Mouse (Mus musculus) heart, postnatal 4 days (tissue): ENCODE results near the gene Mrps12. TPM values are rescaled to one million over a fixed set of nuclear protein-coding genes. Genes with fewer than 3 reads are reported as not detected.

ENCODE experiments used
- DNase-seq: peaks from one replicate; pipeline ENCODE4 v3.0.0; 2021
- total RNA-seq, 2 experiments: library from RNA; stranded (reverse); gene quantifications; 2 replicates each; pipeline ENCODE4 v1.2.3; 2021

Gene Mrps12
- total RNA-seq: 10 to 100 TPM; 44.5 to 45.9 TPM

DNA sequence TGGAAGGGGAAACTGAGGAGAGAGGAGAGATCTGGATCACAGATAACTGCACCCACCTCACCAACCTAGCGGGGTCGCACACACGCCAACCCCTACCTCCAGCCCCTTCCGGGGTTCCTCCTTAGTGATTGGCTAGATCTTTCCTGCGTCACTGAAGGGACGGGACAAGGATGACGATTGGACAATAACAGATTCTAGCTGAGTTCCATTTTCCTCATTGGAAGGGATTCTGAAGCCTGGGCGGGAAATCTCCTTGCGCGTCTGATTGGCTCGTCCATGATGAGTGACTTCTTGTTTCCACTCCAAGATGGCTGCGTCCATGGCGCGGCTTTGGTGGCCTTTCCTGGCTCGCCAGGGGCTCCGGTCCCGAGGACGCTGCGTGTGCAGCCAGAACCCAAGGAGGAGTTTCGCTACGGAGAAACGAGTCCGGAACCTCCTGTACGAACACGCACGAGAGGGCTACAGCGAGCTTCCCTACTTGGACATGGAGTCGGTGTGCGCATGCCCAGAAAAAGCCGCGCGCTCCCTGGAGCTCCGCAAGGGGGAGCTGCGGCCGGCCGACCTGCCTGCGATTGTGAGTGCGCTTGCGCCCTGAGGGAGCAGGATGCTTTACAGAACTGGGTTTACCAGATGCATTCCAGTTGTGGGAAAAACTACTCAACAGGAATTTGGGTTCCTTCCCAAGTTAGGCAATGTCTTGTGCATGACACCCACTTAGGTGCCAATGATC is at the start of gene Mrps12, which contains the start of gene Sars2:
Gene Mrps12, minus strand, starts transcription at position 112 of the 730 bp plus-strand sequence.
Gene Sars2, plus strand, starts transcription at position 284 of the 730 bp plus-strand sequence.
- peak; percentile 95 for DNase-seq

DNA sequence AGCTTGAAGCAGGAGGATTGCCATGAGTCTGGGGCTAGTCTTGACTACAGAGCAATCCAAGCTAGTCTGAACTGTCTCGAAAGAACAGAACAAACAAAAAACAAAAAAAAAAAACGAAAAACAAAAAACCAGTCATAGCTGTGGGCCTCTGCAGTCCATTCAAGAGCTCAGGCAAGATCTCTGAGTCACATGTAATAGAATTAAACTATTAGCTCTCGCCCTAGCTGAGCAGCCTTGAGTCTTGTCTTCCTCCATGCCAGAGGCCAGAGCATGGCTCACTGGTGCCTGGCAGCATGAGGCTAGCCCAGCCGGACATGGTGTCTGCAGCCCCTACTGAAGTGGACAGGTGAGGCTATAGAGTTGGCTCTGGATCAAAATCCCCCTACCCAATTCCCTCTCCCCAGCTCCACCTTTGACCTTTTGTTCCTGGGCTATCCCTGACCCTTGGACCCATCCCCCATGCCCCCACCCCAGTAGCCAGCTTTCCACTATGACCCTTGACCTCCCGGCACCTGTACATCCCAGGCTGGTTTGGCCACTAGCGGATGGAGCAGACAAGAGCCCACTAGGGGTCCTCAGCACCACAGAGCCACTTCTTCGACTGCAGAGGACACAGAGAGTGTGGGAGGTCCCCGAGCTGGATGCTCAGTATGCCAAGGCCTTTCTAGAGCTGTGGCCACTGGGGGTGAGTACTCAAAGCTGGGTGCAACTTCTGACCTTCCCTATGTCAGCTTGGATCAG is 48.6 kb upstream of the Mrps12 start:
- DNase-seq: no peak

DNA sequence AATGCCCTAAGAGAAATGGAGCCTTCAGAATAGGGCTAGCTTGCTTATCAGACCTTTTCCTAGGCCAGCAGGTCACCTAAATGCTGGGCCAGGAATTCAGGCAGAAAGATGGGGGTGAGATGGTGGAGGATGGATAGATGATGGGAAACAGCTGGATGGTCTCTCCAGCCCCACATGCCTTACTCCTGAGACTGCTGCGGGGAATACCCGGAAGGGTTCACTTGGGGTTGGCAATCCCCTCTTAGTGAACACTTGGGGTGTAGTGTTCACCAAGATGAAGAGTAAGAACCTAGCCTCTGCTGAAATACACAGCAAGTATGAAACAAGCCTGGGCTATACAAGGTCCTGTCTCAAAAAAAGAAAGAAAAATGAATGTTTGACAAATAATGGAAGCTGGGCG is 47.6 kb upstream of the Mrps12 start:
- DNase-seq: no peak

- no peak for DNase-seq
These were observed 46.9 kb upstream of the Mrps12 start, which contains the start of gene Rinl for GRCm38 (mm10) chr7:28788307-28789195. Gene Rinl (plus strand): TSS chr7:28788969.

- DNase-seq: no peak
These were observed 46.3 kb upstream of the Mrps12 start for GRCm38 (mm10) chr7:28787884-28788283.

GRCm38 (mm10) chr7:28785161-28785560 is 43.5 kb upstream of the Mrps12 start:
- no peak for DNase-seq

DNA sequence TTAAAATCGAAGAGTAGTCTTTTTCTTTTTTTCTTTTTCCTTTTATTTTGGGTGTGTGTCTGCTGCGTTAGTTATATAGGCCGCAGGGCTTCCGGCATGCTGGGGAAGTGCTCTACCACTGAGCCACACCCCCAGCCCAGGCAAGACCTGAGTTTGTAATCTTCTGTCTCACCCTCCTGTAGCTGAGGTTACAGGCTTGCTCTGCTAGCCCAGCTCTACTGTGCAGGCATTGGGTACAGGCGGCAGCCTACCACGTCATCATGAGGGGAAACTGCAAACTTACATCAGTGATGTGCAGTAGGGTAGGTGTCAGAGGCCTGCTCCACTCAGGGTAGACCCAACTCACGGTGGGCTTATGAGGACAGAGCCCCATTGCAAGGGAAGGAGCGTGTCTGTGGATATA is 39.6 kb upstream of the Mrps12 start:
- no peak for DNase-seq

DNA sequence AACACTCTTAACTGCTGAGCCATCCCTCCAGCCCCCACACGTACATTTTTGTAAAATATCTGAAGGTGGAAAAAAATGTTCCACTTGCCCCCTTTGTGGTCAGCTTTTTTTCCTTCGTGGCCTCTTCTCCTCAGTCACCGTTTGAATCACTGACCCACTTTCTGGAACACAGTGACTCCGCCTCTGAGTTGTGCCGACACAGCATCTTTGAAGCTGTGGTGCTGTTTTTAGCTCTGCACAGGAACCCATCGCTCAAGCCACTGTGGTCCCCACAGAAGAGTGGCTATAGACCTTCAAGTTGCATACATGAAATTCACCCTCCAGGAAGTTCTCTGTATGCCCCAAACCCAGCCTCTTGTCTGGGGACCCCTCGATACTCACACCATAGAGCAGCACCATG is 39.2 kb upstream of the Mrps12 start:
- DNase-seq: no peak

GRCm38 (mm10) chr7:28780067-28780658 is 38.5 kb upstream of the Mrps12 start:
- DNase-seq: peak; percentile 94

DNA sequence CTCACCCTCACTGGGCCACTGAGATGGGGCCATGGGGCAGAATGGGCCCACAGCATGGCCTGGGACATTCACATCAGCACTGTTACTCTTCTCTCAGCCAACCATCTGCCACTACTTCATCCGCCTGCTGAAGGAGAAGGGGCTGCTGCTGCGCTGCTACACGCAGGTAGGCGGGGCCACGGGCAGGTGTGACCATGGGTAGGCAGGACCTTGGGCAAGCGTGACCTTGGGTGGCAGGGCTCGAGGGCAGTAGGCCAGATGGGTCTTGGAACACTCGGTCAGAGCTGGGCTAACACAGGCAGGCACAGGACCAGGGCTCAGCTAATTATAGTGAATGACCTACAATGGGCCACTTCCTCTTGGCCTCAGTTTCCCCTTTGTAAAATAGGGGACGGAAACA is 37.2 kb upstream of the Mrps12 start:
- no peak for DNase-seq

GRCm38 (mm10) chr7:28775129-28775528 is 33.5 kb upstream of the Mrps12 start:
- DNase-seq: no peak

DNA sequence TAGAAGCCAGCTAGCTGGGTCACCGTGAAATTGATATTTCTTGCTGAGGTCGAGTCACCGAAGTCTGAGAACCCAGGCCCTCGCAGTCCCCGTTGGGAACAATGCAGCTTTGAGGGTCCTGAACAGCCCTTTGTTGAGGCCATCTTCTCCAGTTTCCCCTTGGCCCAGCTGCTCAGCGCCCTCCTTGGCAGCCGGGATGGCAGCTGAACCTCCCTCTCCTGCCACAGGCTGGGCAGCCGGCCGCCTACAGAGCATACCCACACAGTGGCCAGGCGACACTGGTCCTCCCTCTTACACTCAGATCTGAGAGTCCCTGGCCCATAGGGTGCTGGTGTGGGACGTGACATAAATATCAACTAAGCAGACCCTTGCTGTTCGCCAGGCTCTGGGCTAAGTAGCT is 32.5 kb upstream of the Mrps12 start:
- DNase-seq: no peak

- DNase-seq: no peak
These were observed 31.5 kb upstream of the Mrps12 start for GRCm38 (mm10) chr7:28773163-28773562.

- peak; percentile 50 for DNase-seq
These were observed 30.2 kb upstream of the Mrps12 start for GRCm38 (mm10) chr7:28771867-28772266.

- DNase-seq: no peak
These were observed 28.7 kb upstream of the Mrps12 start for GRCm38 (mm10) chr7:28770309-28770708.

DNA sequence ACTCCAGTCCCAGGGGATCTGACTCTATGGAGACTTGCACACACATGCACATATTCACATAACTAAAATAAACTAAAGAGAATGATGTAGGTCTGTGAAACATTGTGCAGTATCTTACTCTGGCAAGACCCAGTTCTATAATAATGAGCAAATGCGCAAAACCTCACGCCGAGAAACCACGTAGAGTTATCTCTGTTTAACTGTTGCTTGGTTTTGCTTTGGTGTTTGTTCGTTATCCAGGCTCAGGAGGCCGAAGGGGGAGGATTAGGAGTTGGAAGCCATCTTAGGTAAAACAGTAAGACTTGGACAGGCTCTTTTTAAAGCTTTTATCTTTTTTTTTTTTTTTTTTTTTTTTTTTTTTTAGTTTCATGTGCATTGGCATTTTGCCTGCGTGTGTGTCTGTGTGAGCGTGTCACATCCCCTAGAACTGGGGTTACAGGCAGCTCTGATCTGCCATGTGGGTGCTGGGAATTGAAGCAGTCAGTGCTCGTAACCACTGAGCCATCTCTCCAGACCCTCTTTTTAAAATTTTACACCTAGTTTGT is 27.9 kb upstream of the Mrps12 start:
- DNase-seq: no peak

GRCm38 (mm10) chr7:28767462-28767965 is 25.9 kb upstream of the Mrps12 start, which contains the start of gene Nfkbib:
Gene Nfkbib (minus strand): TSS chr7:28767512.
- DNase-seq: no peak

- DNase-seq: no peak
These were observed 25.3 kb upstream of the Mrps12 start for GRCm38 (mm10) chr7:28766910-28767309.

GRCm38 (mm10) chr7:28766173-28766879 is 24.7 kb upstream of the Mrps12 start, which contains the start of gene Sirt2:
Gene Sirt2 (plus strand): TSS chr7:28766735.
- peak; percentile 97 for DNase-seq

DNA sequence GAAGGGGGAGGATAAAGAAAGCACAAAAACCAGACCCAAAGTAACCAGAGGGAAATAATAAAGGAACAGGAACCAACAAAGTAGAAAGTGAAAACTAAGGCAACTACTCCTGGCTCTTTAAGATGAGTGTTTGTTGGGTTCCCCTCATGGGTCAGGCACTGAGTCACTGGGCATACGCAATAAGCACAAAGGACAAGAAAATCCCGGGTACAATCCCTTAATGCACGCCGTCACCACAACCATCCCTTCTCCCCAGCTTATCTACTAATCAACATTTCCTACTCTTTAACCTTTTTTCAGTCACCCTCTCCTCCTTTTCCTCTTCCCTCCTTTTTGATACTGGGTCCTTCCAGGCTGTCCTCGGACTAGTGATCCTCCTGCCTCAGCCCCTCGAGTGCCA is 23.6 kb upstream of the Mrps12 start:
- no peak for DNase-seq

- no peak for DNase-seq
These were observed 20.3 kb upstream of the Mrps12 start for GRCm38 (mm10) chr7:28761907-28762306.
